Mouse (Mus musculus): ENCODE measurements around the gene Atp2c2. TPM values are rescaled to one million over a fixed set of nuclear protein-coding genes. Genes with fewer than 3 reads are reported as not detected.

Atp2c2 gene
- polyA plus RNA-seq, 1 experiment from 2014 or later: 10.8 TPM

DNA sequence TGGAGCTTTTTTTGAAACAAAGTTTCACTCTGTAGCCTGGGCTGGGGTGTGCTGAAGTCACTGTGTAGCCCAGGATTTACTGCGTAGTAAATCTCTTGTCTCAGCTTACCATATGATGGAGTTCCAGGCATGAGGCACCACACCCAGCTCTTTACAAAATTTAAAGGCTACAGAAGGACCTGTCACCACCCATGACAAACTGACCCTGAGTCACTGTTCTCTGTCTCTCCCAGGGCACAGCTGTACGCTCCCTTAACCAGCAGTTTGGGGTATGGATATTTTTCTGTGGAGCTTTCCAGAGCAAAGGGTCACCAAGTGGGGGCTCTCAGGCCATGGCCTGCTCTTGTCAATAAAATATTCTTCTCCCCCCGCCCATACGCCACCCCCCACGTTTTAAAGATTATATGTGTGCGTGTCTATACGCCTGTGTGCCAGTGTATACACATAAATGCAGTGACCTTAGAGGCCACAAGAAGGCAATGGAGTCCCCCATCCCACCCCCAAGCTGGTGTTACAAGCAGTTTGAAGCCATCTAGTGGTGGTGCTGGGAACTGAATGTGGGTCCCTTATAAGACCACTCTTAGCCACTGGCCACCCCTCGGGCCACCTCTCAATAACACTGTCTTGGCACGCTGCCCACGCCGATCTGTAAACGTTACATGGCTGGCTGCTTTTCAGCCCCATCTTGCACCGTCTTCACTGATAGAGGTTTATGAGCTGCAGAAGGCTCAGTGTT, 43.6 kb downstream of the Atp2c2 start:
- Histone ChIP-seq H3K4me2 (ENCODE audit: low read depth, low read length) (no peak overlapping the region), H3K9me3 (replicated peaks; ENCODE audit: control insufficient read depth, low read length) (no peaks in the 10 kb centered on the region), H3K27ac (ENCODE audit: low read length) (peak overlapping the region; percentile 66), H3K9ac (ENCODE audit: low read length) (no peak overlapping the region), H3K27me3 (ENCODE audit: control insufficient read depth, insufficient read depth, low read length) (no peaks in the 10 kb centered on the region), H3K36me3 (ENCODE audit: control insufficient read depth, insufficient read depth, low read length) (no peaks in the 10 kb centered on the region), H3K4me1 (ENCODE audit: control insufficient read depth, insufficient read depth, low read length) (peaks cover 16% of the 10 kb centered on the region), H3K4me3 (replicated peaks; ENCODE audit: low read length) (no peak overlapping the region)
- 40% methylated on average over 13 of the region's 13 CpGs for WGBS
- ATAC-seq (ENCODE audit: insufficient read depth, low FRiP score): 0 out of 2 replicates have a peak, but pooled peaks have one; percentile 5

GRCm38 (mm10) chr8:119744604-119745003, 44.8 kb downstream of the Atp2c2 start:
- 66% methylated on average over 4 of the region's 4 CpGs for WGBS
- ATAC-seq (ENCODE audit: insufficient read depth, low FRiP score): no peak
- no peak overlapping the region for H3K9ac ChIP-seq (ENCODE audit: low read length)

GRCm38 (mm10) chr8:119755238-119756146, 55.7 kb downstream of the Atp2c2 start:
- peak; percentile 65; the same call in 1 of the 2 replicates for ATAC-seq (ENCODE audit: insufficient read depth, low FRiP score)
- peak overlapping the region; percentile 37; the same call in 1 of the 2 replicates for H3K9ac ChIP-seq (ENCODE audit: low read length)
- H3K4me2 ChIP-seq (ENCODE audit: low read depth, low read length): peak overlapping the region; percentile 48
- 20% methylated on average over 28 of the region's 28 CpGs for WGBS
- H3K9me3 ChIP-seq (replicated peaks; ENCODE audit: control insufficient read depth, low read length): no peaks in the 10 kb centered on the region
- H3K4me1 ChIP-seq (ENCODE audit: control insufficient read depth, insufficient read depth, low read length): peaks cover 15% of the 10 kb centered on the region
- peak overlapping the region; percentile 34 for H3K4me3 ChIP-seq (replicated peaks; ENCODE audit: low read length)
- H3K27ac ChIP-seq (ENCODE audit: low read length): no peak overlapping the region
- H3K36me3 ChIP-seq (ENCODE audit: control insufficient read depth, insufficient read depth, low read length): no peaks in the 10 kb centered on the region
- H3K27me3 ChIP-seq (ENCODE audit: control insufficient read depth, insufficient read depth, low read length): no peaks in the 10 kb centered on the region

More at GRCm38 (mm10) chr8:119744604-119745003, 44.8 kb downstream of the Atp2c2 start:
- Histone ChIP-seq H3K9me3 (replicated peaks; ENCODE audit: control insufficient read depth, low read length) (no peaks in the 10 kb centered on the region), H3K4me1 (ENCODE audit: control insufficient read depth, insufficient read depth, low read length) (peaks cover 16% of the 10 kb centered on the region), H3K27me3 (ENCODE audit: control insufficient read depth, insufficient read depth, low read length) (no peaks in the 10 kb centered on the region), H3K4me3 (replicated peaks; ENCODE audit: low read length) (no peak overlapping the region), H3K4me2 (ENCODE audit: low read depth, low read length) (no peak overlapping the region), H3K27ac (ENCODE audit: low read length) (no peak overlapping the region; the same call in 1 of the 2 replicates), H3K36me3 (ENCODE audit: control insufficient read depth, insufficient read depth, low read length) (no peaks in the 10 kb centered on the region)

- WGBS: 61% methylated on average over 2 of the region's 2 CpGs
- Histone ChIP-seq H3K4me1 (ENCODE audit: control insufficient read depth, insufficient read depth, low read length) (peaks cover 15% of the 10 kb centered on the region), H3K27me3 (ENCODE audit: control insufficient read depth, insufficient read depth, low read length) (no peaks in the 10 kb centered on the region), H3K36me3 (ENCODE audit: control insufficient read depth, insufficient read depth, low read length) (no peaks in the 10 kb centered on the region), H3K27ac (ENCODE audit: low read length) (no peak overlapping the region), H3K4me3 (replicated peaks; ENCODE audit: low read length) (peak overlapping the region; percentile 34), H3K9me3 (replicated peaks; ENCODE audit: control insufficient read depth, low read length) (no peaks in the 10 kb centered on the region), H3K9ac (ENCODE audit: low read length) (peak overlapping the region; percentile 37; the same call in 1 of the 2 replicates), H3K4me2 (ENCODE audit: low read depth, low read length) (peak overlapping the region; percentile 48)
- no peak for ATAC-seq (ENCODE audit: insufficient read depth, low FRiP score)
Observed at GRCm38 (mm10) chr8:119756147-119756461, 56.3 kb downstream of the Atp2c2 start.

DNA sequence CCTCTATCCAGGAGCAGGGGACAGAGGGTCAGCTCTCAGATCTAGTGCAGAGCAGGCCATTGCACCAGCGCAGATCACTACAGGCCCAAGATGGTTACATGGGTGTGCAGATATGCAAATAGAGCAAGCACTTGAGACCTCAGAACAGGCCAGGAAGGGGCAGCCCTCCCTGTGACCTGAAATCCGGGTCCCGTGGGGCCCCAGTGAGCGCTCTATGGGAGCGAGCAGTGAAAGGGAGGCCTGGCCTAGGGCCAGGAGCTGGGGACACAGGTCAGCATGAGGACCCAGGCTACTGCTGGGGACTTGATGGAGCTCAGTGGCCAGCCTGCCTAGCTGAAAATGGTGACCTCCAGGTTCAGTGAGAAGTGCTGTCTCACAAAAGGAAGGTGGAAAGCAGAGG, 56.7 kb downstream of the Atp2c2 start:
- Histone ChIP-seq H3K27ac (ENCODE audit: low read length) (no peak overlapping the region), H3K4me2 (ENCODE audit: low read depth, low read length) (no peak overlapping the region), H3K9ac (ENCODE audit: low read length) (no peak overlapping the region), H3K4me3 (replicated peaks; ENCODE audit: low read length) (no peak overlapping the region), H3K36me3 (ENCODE audit: control insufficient read depth, insufficient read depth, low read length) (no peaks in the 10 kb centered on the region), H3K4me1 (ENCODE audit: control insufficient read depth, insufficient read depth, low read length) (peaks cover 15% of the 10 kb centered on the region), H3K27me3 (ENCODE audit: control insufficient read depth, insufficient read depth, low read length) (no peaks in the 10 kb centered on the region), H3K9me3 (replicated peaks; ENCODE audit: control insufficient read depth, low read length) (no peaks in the 10 kb centered on the region)
- ATAC-seq (ENCODE audit: insufficient read depth, low FRiP score): no peak
- 56% methylated on average over 5 of the region's 5 CpGs for WGBS

GRCm38 (mm10) chr8:119761692-119762091, 61.9 kb downstream of the Atp2c2 start:
- Histone ChIP-seq H3K36me3 (ENCODE audit: control insufficient read depth, insufficient read depth, low read length) (peaks cover 2% of the 10 kb centered on the region), H3K9me3 (replicated peaks; ENCODE audit: control insufficient read depth, low read length) (no peaks in the 10 kb centered on the region), H3K4me1 (ENCODE audit: control insufficient read depth, insufficient read depth, low read length) (peaks cover 6% of the 10 kb centered on the region), H3K9ac (ENCODE audit: low read length) (no peak overlapping the region), H3K4me2 (ENCODE audit: low read depth, low read length) (no peak overlapping the region), H3K4me3 (replicated peaks; ENCODE audit: low read length) (no peak overlapping the region), H3K27me3 (ENCODE audit: control insufficient read depth, insufficient read depth, low read length) (no peaks in the 10 kb centered on the region), H3K27ac (ENCODE audit: low read length) (no peak overlapping the region)
- no peak for ATAC-seq (ENCODE audit: insufficient read depth, low FRiP score)
- WGBS: 89% methylated on average over 11 of the region's 11 CpGs

- Histone ChIP-seq H3K9ac (ENCODE audit: low read length) (no peak overlapping the region), H3K36me3 (ENCODE audit: control insufficient read depth, insufficient read depth, low read length) (peaks cover 5% of the 10 kb centered on the region), H3K27ac (ENCODE audit: low read length) (no peak overlapping the region), H3K27me3 (ENCODE audit: control insufficient read depth, insufficient read depth, low read length) (no peaks in the 10 kb centered on the region), H3K4me3 (replicated peaks; ENCODE audit: low read length) (no peak overlapping the region), H3K4me1 (ENCODE audit: control insufficient read depth, insufficient read depth, low read length) (peaks cover 5% of the 10 kb centered on the region), H3K9me3 (replicated peaks; ENCODE audit: control insufficient read depth, low read length) (no peaks in the 10 kb centered on the region), H3K4me2 (ENCODE audit: low read depth, low read length) (no peak overlapping the region)
- WGBS: 84% methylated on average over 21 of the region's 21 CpGs
- ATAC-seq (ENCODE audit: insufficient read depth, low FRiP score): no peak
Observed at GRCm38 (mm10) chr8:119762226-119763220, 62.7 kb downstream of the Atp2c2 start.

DNA sequence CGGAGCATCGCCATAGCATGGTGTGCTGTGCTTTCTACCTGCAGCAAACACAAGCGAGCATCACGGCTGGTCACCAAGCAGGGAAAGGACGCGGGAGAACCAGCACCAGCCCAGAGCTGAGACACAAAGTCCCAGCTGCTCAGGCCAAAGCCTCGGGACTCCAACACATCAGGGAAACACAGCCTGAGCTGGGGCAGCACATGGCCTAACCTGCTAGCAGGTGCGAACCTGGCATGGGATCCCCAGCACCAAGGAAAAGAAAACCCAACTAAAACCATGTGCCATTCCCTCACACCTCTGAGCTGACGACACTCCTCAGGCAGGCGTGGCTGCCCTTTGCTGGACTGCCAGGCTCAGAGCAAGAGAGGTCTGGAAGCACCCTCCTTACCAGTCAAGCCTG, 65.5 kb downstream of the Atp2c2 start:
- no peaks in the 10 kb centered on the region for H3K27me3 ChIP-seq (ENCODE audit: control insufficient read depth, insufficient read depth, low read length)
- H3K9ac ChIP-seq (ENCODE audit: low read length): no peak overlapping the region
- H3K4me2 ChIP-seq (ENCODE audit: low read depth, low read length): no peak overlapping the region
- 86% methylated on average over 10 of the region's 10 CpGs for WGBS
- no peak overlapping the region for H3K27ac ChIP-seq (ENCODE audit: low read length)
- no peaks in the 10 kb centered on the region for H3K9me3 ChIP-seq (replicated peaks; ENCODE audit: control insufficient read depth, low read length)
- ATAC-seq (ENCODE audit: insufficient read depth, low FRiP score): no peak
- peaks cover 5% of the 10 kb centered on the region for H3K4me1 ChIP-seq (ENCODE audit: control insufficient read depth, insufficient read depth, low read length)
- H3K36me3 ChIP-seq (ENCODE audit: control insufficient read depth, insufficient read depth, low read length): peaks cover 5% of the 10 kb centered on the region
- no peak overlapping the region for H3K4me3 ChIP-seq (replicated peaks; ENCODE audit: low read length)
